Mouse (Mus musculus): Measurements from ENCODE around the gene Itprip.
"Not testable (repeated sequence)": the region's sequence is repeated elsewhere in the genome, so short reads cannot be mapped to it uniquely, and the experiment has no call there.

Itprip gene

GRCm38 (mm10) chr19:47853951-47854795, 64.9 kb downstream of the Itprip start:
- no peak for DNase-seq (ENCODE audit: low spot score in 2 of 2)

GRCm38 (mm10) chr19:47853053-47853452, 66.0 kb downstream of the Itprip start:
- no peak for DNase-seq (ENCODE audit: low spot score in 2 of 2)

GRCm38 (mm10) chr19:47852131-47852530, 67.0 kb downstream of the Itprip start:
- DNase-seq (ENCODE audit: low spot score in 2 of 2): not testable (repeated sequence)

GRCm38 (mm10) chr19:47849735-47850134, 69.4 kb downstream of the Itprip start:
- DNase-seq (ENCODE audit: low spot score in 2 of 2): no peak

Measured in natural killer cell, adult 2 months (primary cell).